Mouse (Mus musculus) testis, adult 2 months (tissue): ENCODE measurements around the gene Grsf1.

Experiments
- CTCF ChIP-seq: fragments of 200-500 bp; IDR thresholded peaks from 2 replicates; pipeline ENCODE4 v1.5.1; 2012; ENCODE audit warnings: low read depth, mild to moderate bottlenecking, inconsistent platforms, low read length, moderate library complexity; ENCODE audit not compliant: control insufficient read depth, insufficient read depth, insufficient replicate concordance
- POLR2A ChIP-seq: fragments of 200-500 bp; IDR thresholded peaks from 2 replicates; pipeline ENCODE4 v1.6.1; 2012; ENCODE audit warnings: low read depth, mild to moderate bottlenecking, inconsistent platforms, low read length, moderate library complexity; ENCODE audit not compliant: control insufficient read depth

GRCm38 (mm10) chr5:88663875-88664274 is 12.1 kb downstream of the Grsf1 start:
- TF ChIP-seq POLR2A (no peak), CTCF (no peak)
